Mouse (Mus musculus): ENCODE results near the gene Gm5741. TPM values are rescaled to one million over a fixed set of nuclear protein-coding genes. Genes with fewer than 3 reads are reported as not detected.
"Not testable (repeated sequence)": the region's sequence is repeated elsewhere in the genome, so short reads cannot be mapped to it uniquely, and the experiment has no call there.

Gm5741 gene
- total RNA-seq, 2 experiments from 2014 or later, result not detected

GRCm38 (mm10) chr8:85083108-85083813 lies 15.5 kb upstream of the Gm5741 start, which contains the start of gene Man2b1:
Gene Man2b1, plus strand, starts transcription at chr8:85083270.
- peak; percentile 87 to 92 for DNase-seq (ENCODE audit: low spot score in 2 of 2)
- peak; percentile 57 for TF ChIP-seq CTCF (conservative IDR thresholded peaks at IDR 0.05)
- peak within 1 kb of the TSS; percentile 79 for H3K4me3 ChIP-seq
- H3K27ac ChIP-seq, result peak within 1 kb of the TSS; percentile 87

- not testable (repeated sequence) for H3K4me3 ChIP-seq; H3K27ac ChIP-seq; DNase-seq (ENCODE audit: low spot score in 2 of 2)
Observed at GRCm38 (mm10) chr8:85082169-85082568, 14.4 kb upstream of the Gm5741 start.

GRCm38 (mm10) chr8:85081216-85081555 lies 13.4 kb upstream of the Gm5741 start, which contains the start of gene Wdr83:
Gene Wdr83, minus strand, starts transcription at chr8:85081306.
- Histone ChIP-seq H3K27ac (peak within 1 kb of the TSS; percentile 95), H3K4me3 (peak within 1 kb of the TSS; percentile 94)
- no peak for DNase-seq (ENCODE audit: low spot score in 2 of 2)
- no peak for TF ChIP-seq CTCF (conservative IDR thresholded peaks at IDR 0.05)

- H3K4me3 ChIP-seq, result peak within 1 kb of the TSS; percentile 94
- TF ChIP-seq CTCF (conservative IDR thresholded peaks at IDR 0.05), result no peak
- H3K27ac ChIP-seq, result peak within 1 kb of the TSS; percentile 95
- DNase-seq (ENCODE audit: low spot score in 2 of 2), result peak in 1 of 2 experiments; percentile 57
Observed at GRCm38 (mm10) chr8:85080532-85081215, 12.9 kb upstream of the Gm5741 start, which contains the start of gene Wdr83os. Gene Wdr83os, plus strand, starts transcription at chr8:85080740.

GRCm38 (mm10) chr8:85080214-85080531 lies 12.4 kb upstream of the Gm5741 start:
- no peak for DNase-seq (ENCODE audit: low spot score in 2 of 2)
- Histone ChIP-seq H3K4me3 (peak overlapping the region; percentile 94), H3K27ac (peak overlapping the region; percentile 95)
- no peak for TF ChIP-seq CTCF (conservative IDR thresholded peaks at IDR 0.05)

GRCm38 (mm10) chr8:85076993-85077392 lies 9.2 kb upstream of the Gm5741 start:
- TF ChIP-seq CTCF (conservative IDR thresholded peaks at IDR 0.05), result peak; percentile 99
- Histone ChIP-seq H3K27ac (peak overlapping the region; percentile 7; the same call in 1 of the 2 replicates), H3K4me3 (no peak overlapping the region)
- DNase-seq (ENCODE audit: low spot score in 2 of 2), result peak; percentile 83 to 85

- peak in 1 of 2 experiments; percentile 56 for DNase-seq (ENCODE audit: low spot score in 2 of 2)
- peak; percentile 73 for TF ChIP-seq CTCF (conservative IDR thresholded peaks at IDR 0.05)
- no peak overlapping the region for H3K4me3 ChIP-seq
- H3K27ac ChIP-seq, result no peak overlapping the region
Observed at GRCm38 (mm10) chr8:85076001-85076400, 8.2 kb upstream of the Gm5741 start.

- no peak for TF ChIP-seq CTCF (conservative IDR thresholded peaks at IDR 0.05)
- Histone ChIP-seq H3K27ac (no peak overlapping the region), H3K4me3 (no peak overlapping the region)
- DNase-seq (ENCODE audit: low spot score in 2 of 2), result no peak
Observed at GRCm38 (mm10) chr8:85074617-85075016, 6.8 kb upstream of the Gm5741 start.

- no peak overlapping the region for H3K4me3 ChIP-seq
- no peak for DNase-seq (ENCODE audit: low spot score in 2 of 2)
- TF ChIP-seq CTCF (conservative IDR thresholded peaks at IDR 0.05), result no peak
- H3K27ac ChIP-seq, result no peak overlapping the region
Observed at GRCm38 (mm10) chr8:85074167-85074566, 6.4 kb upstream of the Gm5741 start.

- DNase-seq (ENCODE audit: low spot score in 2 of 2), result no peak
- no peak overlapping the region for H3K4me3 ChIP-seq
- TF ChIP-seq CTCF (conservative IDR thresholded peaks at IDR 0.05), result no peak
- H3K27ac ChIP-seq, result 0 out of 2 replicates have a peak overlapping the region, but pooled peaks have one; percentile 1
Observed at GRCm38 (mm10) chr8:85073041-85073612, 5.3 kb upstream of the Gm5741 start.

- no peak for DNase-seq (ENCODE audit: low spot score in 2 of 2)
- peak overlapping the region; percentile 93 for H3K27ac ChIP-seq
- peak overlapping the region; percentile 92 for H3K4me3 ChIP-seq
- TF ChIP-seq CTCF (conservative IDR thresholded peaks at IDR 0.05), result no peak
Observed at GRCm38 (mm10) chr8:85072364-85072929, 4.7 kb upstream of the Gm5741 start.

- Histone ChIP-seq H3K27ac (peak within 1 kb of the TSS; percentile 93), H3K4me3 (peak within 1 kb of the TSS; percentile 92)
- TF ChIP-seq CTCF (conservative IDR thresholded peaks at IDR 0.05), result peak; percentile 43
- peak; percentile 88 to 92 for DNase-seq (ENCODE audit: low spot score in 2 of 2)
Observed at GRCm38 (mm10) chr8:85071514-85072281, 3.9 kb upstream of the Gm5741 start, which contains the start of gene Dhps. Gene Dhps, plus strand, starts transcription at chr8:85071757.

Data from layer of hippocampus, adult 2 months (tissue).